In genomic region chr1:133754317-133754868, GRCm38 (mm10) we compare ENCODE assay signal across 14 mouse cellular contexts. TPM values are rescaled to one million over a fixed set of nuclear protein-coding genes. Genes with fewer than 3 reads are reported as not detected.
DNase-seq lines count a peak whose midpoint lies in the region; ATAC-seq and TF ChIP-seq lines count a peak whose summit lies in the region.
"Had no signal": no experiment of that assay in that cellular context is flagged by ENCODE, and none has a peak within 500 bp of the region (broad histone marks: within the 10 kb centered on the region; RNA-seq: fewer than 3 reads in every experiment).

No protein-coding gene starts in this region.

- H3K9ac ChIP-seq in liver, embryonic 14.5 days (replicated peaks): peak overlapping the region; percentile 66
- no peak overlapping the region for H3K9ac ChIP-seq in stomach, postnatal 0 days (ENCODE audit: low read length)
- H3K9ac ChIP-seq in forebrain, postnatal 0 days: no peak overlapping the region
- H3K9ac ChIP-seq: lung, embryonic 15.5 days; midbrain, embryonic 12.5 days had no signal

- peak overlapping the region; percentile 83 for H3K4me2 ChIP-seq in liver, embryonic 14.5 days (ENCODE audit: low read depth)
- no peak overlapping the region for H3K4me2 ChIP-seq in stomach, postnatal 0 days (replicated peaks; ENCODE audit: low read depth)
- no peak overlapping the region for H3K4me2 ChIP-seq in forebrain, postnatal 0 days (ENCODE audit: low read depth)
- H3K4me2 ChIP-seq: lung, embryonic 15.5 days; midbrain, embryonic 12.5 days had no signal

- peaks cover 52% of the 10 kb centered on the region for H3K36me3 ChIP-seq in liver, embryonic 14.5 days (replicated peaks; ENCODE audit: control insufficient read depth, insufficient read depth, low read depth)
- no peaks in the 10 kb centered on the region for H3K36me3 ChIP-seq in stomach, postnatal 0 days (ENCODE audit: control insufficient read depth, insufficient read depth, low read length)
- no peaks in the 10 kb centered on the region for H3K36me3 ChIP-seq in forebrain, postnatal 0 days (ENCODE audit: insufficient read depth)
- H3K36me3 ChIP-seq: lung, embryonic 15.5 days; midbrain, embryonic 12.5 days had no signal

- DNase-seq in spleen, adult 12 weeks (ENCODE audit: low spot score): peak; percentile 47
- no peak for DNase-seq in spleen, adult 18-20 months
- peak; percentile 81 for DNase-seq in c-Kit-positive CD71-positive TER-119-positive erythroid progenitor cells, embryonic 14.5 days (ENCODE audit: low spot score)
- DNase-seq in liver, embryonic 14.5 days (ENCODE audit: low read depth in 3 of 3, low spot score in 3 of 3): peak; percentile 68 to 86 (median 75)
- no peak for DNase-seq in stomach, postnatal 0 days (ENCODE audit: low spot score)
- no peak for DNase-seq in forebrain, postnatal 0 days
- DNase-seq in B cell, adult 2 months: no peak
- DNase-seq in urinary bladder, adult 2 months (ENCODE audit: low spot score): no peak
- DNase-seq: adrenal gland, adult 8-10 months; cerebellum, adult 18-20 months; kidney, adult 2 months; thymus, postnatal 36 days had no signal

- peak; percentile 51 for TF ChIP-seq CTCF in liver, embryonic 14.5 days (IDR thresholded peaks at IDR 0.05; ENCODE audit: low read depth)
- no peak for TF ChIP-seq CTCF in stomach, postnatal 0 days (IDR thresholded peaks at IDR 0.05; ENCODE audit: low read depth)
- no peak for TF ChIP-seq CTCF in forebrain, postnatal 0 days (IDR thresholded peaks at IDR 0.05; ENCODE audit: low read depth)

- 9% methylated on average over 4 of the region's 4 CpGs for WGBS in liver, embryonic 14.5 days (ENCODE audit: insufficient replicate concordance)
- WGBS in stomach, postnatal 0 days: 58% methylated on average over 4 of the region's 4 CpGs
- WGBS in forebrain, postnatal 0 days: 80% methylated on average over 4 of the region's 4 CpGs

- peak; percentile 97 for ATAC-seq in liver, embryonic 14.5 days (ENCODE audit: insufficient read depth)
- ATAC-seq in stomach, postnatal 0 days (ENCODE audit: low FRiP score, low TSS enrichment): 0 out of 2 replicates have a peak, but pooled peaks have one; percentile 29
- ATAC-seq in forebrain, postnatal 0 days: no peak

- no peaks in the 10 kb centered on the region for H3K9me3 ChIP-seq in liver, embryonic 14.5 days (ENCODE audit: control insufficient read depth, low read length)
- H3K9me3 ChIP-seq in stomach, postnatal 0 days (ENCODE audit: control insufficient read depth, low read length): no peaks in the 10 kb centered on the region
- no peaks in the 10 kb centered on the region for H3K9me3 ChIP-seq in forebrain, postnatal 0 days (ENCODE audit: low read length)
- H3K9me3 ChIP-seq: lung, embryonic 15.5 days; midbrain, embryonic 12.5 days had no signal

- TF ChIP-seq EP300 in liver, embryonic 14.5 days (IDR thresholded peaks at IDR 0.05; ENCODE audit: low read depth): peak; percentile 92
- TF ChIP-seq EP300 in stomach, postnatal 0 days (optimal IDR thresholded peaks at IDR 0.05): no peak

- H3K27me3 ChIP-seq in liver, embryonic 14.5 days (ENCODE audit: control insufficient read depth, insufficient read depth, low read length): no peaks in the 10 kb centered on the region
- no peaks in the 10 kb centered on the region for H3K27me3 ChIP-seq in stomach, postnatal 0 days (ENCODE audit: control insufficient read depth, insufficient read depth, low read length)
- H3K27me3 ChIP-seq in forebrain, postnatal 0 days (ENCODE audit: insufficient read depth, low read length): no peaks in the 10 kb centered on the region
- H3K27me3 ChIP-seq: lung, embryonic 15.5 days; midbrain, embryonic 12.5 days had no signal

- peak overlapping the region; percentile 41 to 49 for H3K4me3 ChIP-seq in liver, embryonic 14.5 days (ENCODE audit: insufficient read depth in 1 of 2, low read depth in 2 of 2, low read length in 2 of 2)
- no peak overlapping the region for H3K4me3 ChIP-seq in stomach, postnatal 0 days (ENCODE audit: low read depth, low read length)
- no peak overlapping the region for H3K4me3 ChIP-seq in forebrain, postnatal 0 days (ENCODE audit: low read depth, low read length)
- H3K4me3 ChIP-seq: lung, embryonic 15.5 days; midbrain, embryonic 12.5 days had no signal

- H3K27ac ChIP-seq in liver, embryonic 14.5 days: peak overlapping the region; percentile 97
- peak overlapping the region; percentile 71 for H3K27ac ChIP-seq in stomach, postnatal 0 days (replicated peaks)
- no peak overlapping the region for H3K27ac ChIP-seq in forebrain, postnatal 0 days (ENCODE audit: low read depth, low read length)
- H3K27ac ChIP-seq: lung, embryonic 15.5 days; midbrain, embryonic 12.5 days had no signal

- H3K4me1 ChIP-seq in liver, embryonic 14.5 days (replicated peaks; ENCODE audit: control insufficient read depth in 2 of 2, insufficient read depth in 2 of 2, low read length in 1 of 2): peaks cover 47 to 68% of the 10 kb centered on the region in 2 experiments
- no peaks in the 10 kb centered on the region for H3K4me1 ChIP-seq in stomach, postnatal 0 days (replicated peaks; ENCODE audit: control insufficient read depth, insufficient read depth)
- no peaks in the 10 kb centered on the region for H3K4me1 ChIP-seq in forebrain, postnatal 0 days (ENCODE audit: insufficient read depth)

RNA-seq across cellular contexts. Expression of gene Atp2b4, which starts 46.4 kb away (rescaled TPM):
- 13.3 and 16.5 TPM in 2 replicates for polyA plus RNA-seq in liver, embryonic 14.5 days (2012; rRNA removed)
- 33.1 and 37.7 TPM in 2 replicates for polyA plus RNA-seq in liver, embryonic 14.5 days (2014; fragmentation: Nextera tagmentation; extraction: Ambion mirVana)
- 9.0 and 13.5 TPM in 2 replicates for polyA plus RNA-seq in stomach, postnatal 0 days (2015; fragmentation: Nextera tagmentation; extraction: Ambion mirVana)
- total RNA-seq in forebrain, postnatal 0 days (2014; rRNA removed): 60.2 and 69.1 TPM in 2 replicates
- polyA plus RNA-seq in forebrain, postnatal 0 days (2015; fragmentation: Nextera tagmentation; extraction: Ambion mirVana): 6.5 and 11.4 TPM in 2 replicates
- polyA plus RNA-seq in urinary bladder, adult 2 months (2012; rRNA removed): 113 and 189 TPM in 2 replicates

Comparison
In these comparisons a context has a peak if more than half of its experiments do, and no peak if none do; other contexts are left out.
1. DNase-seq: peak in spleen, adult 12 weeks (single experiment), c-Kit-positive CD71-positive TER-119-positive erythroid progenitor cells, embryonic 14.5 days (single experiment) and liver, embryonic 14.5 days (3 of 3); none in spleen, adult 18-20 months (0 of 2), stomach, postnatal 0 days (single experiment), forebrain, postnatal 0 days (single experiment), B cell, adult 2 months (0 of 2) and urinary bladder, adult 2 months (single experiment).
2. H3K4me3 ChIP-seq: peak in liver, embryonic 14.5 days (2 of 2); none in stomach, postnatal 0 days (single experiment) and forebrain, postnatal 0 days (single experiment).